Mouse (Mus musculus) ovary, postnatal 10 days (tissue): Measurements from ENCODE around the gene Tnip1.

ENCODE experiments used
- DNase-seq: peaks from one replicate; pipeline ENCODE4 v3.0.0; 2022; ENCODE audit warnings: low spot score

Tnip1 gene

GRCm38 (mm10) chr11:54962810-54963209, at the start of gene Tnip1:
Tnip1 (minus strand) TSS chr11:54962917.
- DNase-seq = no peak

- no peak for DNase-seq
These were observed 48.7 kb upstream of the Tnip1 start for GRCm38 (mm10) chr11:55011440-55011839.

- no peak for DNase-seq
These were observed 45.5 kb upstream of the Tnip1 start for GRCm38 (mm10) chr11:55008230-55008629.

- no peak for DNase-seq
These were observed 43.0 kb upstream of the Tnip1 start for GRCm38 (mm10) chr11:55005684-55006083.

- DNase-seq = no peak
These were observed 42.3 kb upstream of the Tnip1 start for GRCm38 (mm10) chr11:55004970-55005502.

GRCm38 (mm10) chr11:54998708-54999107, 36.0 kb upstream of the Tnip1 start:
- no peak for DNase-seq

GRCm38 (mm10) chr11:54998284-54998683, 35.6 kb upstream of the Tnip1 start:
- no peak for DNase-seq

- no peak for DNase-seq
These were observed 33.5 kb upstream of the Tnip1 start for GRCm38 (mm10) chr11:54996176-54996575.

- DNase-seq = no peak
These were observed 27.2 kb upstream of the Tnip1 start for GRCm38 (mm10) chr11:54989920-54990319.

GRCm38 (mm10) chr11:54988754-54989349, 26.1 kb upstream of the Tnip1 start:
- DNase-seq = no peak

GRCm38 (mm10) chr11:54987974-54988373, 25.3 kb upstream of the Tnip1 start:
- no peak for DNase-seq

- DNase-seq = no peak
These were observed 22.4 kb upstream of the Tnip1 start for GRCm38 (mm10) chr11:54985086-54985485.

- no peak for DNase-seq
These were observed 21.9 kb upstream of the Tnip1 start for GRCm38 (mm10) chr11:54984581-54984980.

- DNase-seq = peak; percentile 70
These were observed 21.4 kb upstream of the Tnip1 start for GRCm38 (mm10) chr11:54984085-54984484.

- DNase-seq = no peak
These were observed 19.8 kb upstream of the Tnip1 start for GRCm38 (mm10) chr11:54982520-54982919.

- DNase-seq = no peak
These were observed 18.9 kb upstream of the Tnip1 start for GRCm38 (mm10) chr11:54981630-54982029.

- DNase-seq = no peak
These were observed 14.7 kb upstream of the Tnip1 start for GRCm38 (mm10) chr11:54977385-54977937.

- DNase-seq = no peak
These were observed 13.6 kb upstream of the Tnip1 start for GRCm38 (mm10) chr11:54976351-54976750.

- DNase-seq = no peak
These were observed 13.0 kb upstream of the Tnip1 start for GRCm38 (mm10) chr11:54975756-54976155.

GRCm38 (mm10) chr11:54975340-54975739, 12.6 kb upstream of the Tnip1 start:
- DNase-seq = no peak

GRCm38 (mm10) chr11:54974639-54975038, 11.9 kb upstream of the Tnip1 start:
- DNase-seq = no peak

GRCm38 (mm10) chr11:54973481-54974212, 10.9 kb upstream of the Tnip1 start:
- no peak for DNase-seq

- no peak for DNase-seq
These were observed 10.1 kb upstream of the Tnip1 start for GRCm38 (mm10) chr11:54972789-54973188.
